Mouse (Mus musculus) kidney, adult 18-20 months (tissue): ENCODE results near the gene Casc4.
"Not testable (repeated sequence)": the region's sequence is repeated elsewhere in the genome, so short reads cannot be mapped to it uniquely, and the experiment has no call there.

Experiments used
- DNase-seq: peaks from one replicate; pipeline ENCODE4 v3.0.0; 2021

The Casc4 gene

GRCm38 (mm10) chr2:121916047-121916970, 49.5 kb downstream of the Casc4 start:
- no peak for DNase-seq

- not testable (repeated sequence) for DNase-seq
These were observed 70.9 kb downstream of the Casc4 start for GRCm38 (mm10) chr2:121937624-121938023.

DNA sequence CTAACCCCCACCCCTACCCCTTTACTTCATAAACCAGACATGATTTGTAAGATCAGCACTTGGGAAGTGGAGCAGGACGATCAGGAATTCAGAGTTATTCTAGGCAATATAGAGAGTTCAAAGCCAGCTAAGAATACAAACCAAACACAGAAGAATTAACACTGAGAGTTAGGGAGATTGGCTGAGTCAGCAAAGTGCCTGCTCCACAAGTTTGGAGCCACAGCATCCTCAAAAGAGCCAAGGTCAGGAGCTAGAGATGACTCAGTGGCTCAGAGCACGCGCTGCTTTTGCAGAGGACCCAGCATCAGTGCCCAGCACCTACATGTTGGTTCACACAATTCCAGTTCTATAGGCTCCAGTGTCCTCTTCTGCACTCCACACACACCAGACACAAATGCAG, 76.6 kb downstream of the Casc4 start:
- DNase-seq, result no peak

DNA sequence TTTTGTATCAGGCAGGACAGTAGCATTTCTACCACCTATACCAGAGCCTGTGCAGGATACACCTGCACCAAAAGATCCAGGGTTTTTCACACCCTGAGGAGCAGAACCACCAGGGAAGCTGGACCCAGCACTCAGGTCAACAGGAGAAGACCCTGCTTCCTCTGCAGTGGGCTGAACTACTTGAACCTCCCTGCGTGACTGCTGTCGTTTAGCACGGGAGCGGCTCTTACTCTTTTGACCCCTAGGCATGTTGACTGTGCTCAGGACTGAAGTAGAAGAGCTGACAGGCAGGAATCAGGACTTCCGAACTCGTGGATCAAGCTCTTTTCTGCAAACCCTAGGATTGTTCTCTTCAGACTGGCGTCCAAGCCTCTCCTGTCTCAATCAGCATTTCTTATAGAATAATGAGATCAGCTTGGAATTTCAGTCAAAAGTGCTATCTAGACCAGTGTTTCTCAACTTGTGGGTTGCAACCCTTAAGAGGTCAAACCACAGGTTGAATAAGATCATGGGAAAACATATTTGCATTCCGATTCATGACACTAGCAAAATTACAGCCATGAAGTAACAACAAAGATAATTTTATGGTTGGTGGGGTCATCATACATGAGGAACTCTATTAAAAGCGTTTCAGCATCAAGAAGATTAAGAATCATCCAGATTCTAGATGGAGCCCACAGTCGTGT, 88.3 kb downstream of the Casc4 start:
- DNase-seq, result no peak

- peak; percentile 98 for DNase-seq
These were observed 89.0 kb downstream of the Casc4 start, which contains the start of the genes Ctdspl2 and Mageb3 for GRCm38 (mm10) chr2:121955765-121956223. Gene Ctdspl2, plus strand, starts transcription at chr2:121956001. Gene Mageb3, minus strand, starts transcription at chr2:121956092.

GRCm38 (mm10) chr2:121956224-121957018, 89.7 kb downstream of the Casc4 start:
- DNase-seq, result peak; percentile 96

DNA sequence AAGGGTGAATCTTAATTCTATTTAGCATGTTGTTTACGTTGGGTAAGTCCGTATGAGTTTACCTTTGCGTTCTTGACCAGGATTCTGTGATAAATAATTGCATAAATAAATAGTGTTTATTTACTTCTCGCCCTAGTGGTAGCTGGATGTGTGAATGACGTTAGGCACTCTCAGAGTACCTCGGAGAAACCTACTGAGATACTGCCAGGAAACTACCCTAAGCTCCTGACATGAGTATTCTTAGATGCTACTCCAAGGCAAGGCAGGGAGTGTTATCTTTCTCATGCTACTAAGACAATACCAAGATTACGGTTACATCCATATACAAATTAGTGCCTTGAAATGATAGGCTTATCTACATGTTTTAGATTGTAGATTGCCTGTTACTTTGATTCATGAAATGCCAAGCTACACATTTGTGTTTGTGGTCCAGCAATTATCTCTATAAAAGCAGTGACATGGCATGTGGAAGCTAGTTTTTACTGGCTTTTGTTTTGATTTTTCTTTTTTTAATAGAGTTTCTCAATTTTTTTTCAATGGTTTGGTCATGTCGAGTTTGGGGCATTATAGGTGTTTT, 90.5 kb downstream of the Casc4 start:
- no peak for DNase-seq
